Mouse (Mus musculus) C2C12 (cell line): ENCODE measurements at regions not wholly inside any gene's neighbourhood (a gene's known extent, or its start where the extent isn't known, plus 50 kb on each side); places are given as distances from the start of the nearest gene placed in this dataset.

Experiments used
- CEBPB ChIP-seq: IDR thresholded peaks from one replicate; pipeline ENCODE4 v1.6.1; 2011; ENCODE audit warnings: low read depth, mild to moderate bottlenecking, control low read depth, moderate library complexity
- CTCF ChIP-seq: IDR thresholded peaks from one replicate; pipeline ENCODE4 v1.5.1; 2011; ENCODE audit not compliant: control insufficient read depth, insufficient read depth, insufficient read length
- FOSL1 ChIP-seq: IDR thresholded peaks from one replicate; pipeline ENCODE4 v1.8.0; 2011; ENCODE audit warnings: mild to moderate bottlenecking, low read length; ENCODE audit not compliant: poor library complexity, insufficient read depth, severe bottlenecking
- MAX ChIP-seq: IDR thresholded peaks from one replicate; pipeline ENCODE4 v1.6.1; 2011; ENCODE audit warnings: mild to moderate bottlenecking, control low read depth
- MYOD1 ChIP-seq: IDR thresholded peaks from one replicate; pipeline ENCODE4 v1.6.1; 2011; ENCODE audit warnings: low read depth; ENCODE audit not compliant: control insufficient read depth, insufficient read length
- MYOG ChIP-seq: IDR thresholded peaks from one replicate; pipeline ENCODE4 v1.6.1; 2011; ENCODE audit not compliant: control insufficient read depth, insufficient read length; ENCODE audit errors: extremely low read depth
- USF1 ChIP-seq: IDR thresholded peaks from one replicate; pipeline ENCODE4 v1.6.1; 2011; ENCODE audit warnings: low read depth, mild to moderate bottlenecking, control low read depth, moderate library complexity

DNA sequence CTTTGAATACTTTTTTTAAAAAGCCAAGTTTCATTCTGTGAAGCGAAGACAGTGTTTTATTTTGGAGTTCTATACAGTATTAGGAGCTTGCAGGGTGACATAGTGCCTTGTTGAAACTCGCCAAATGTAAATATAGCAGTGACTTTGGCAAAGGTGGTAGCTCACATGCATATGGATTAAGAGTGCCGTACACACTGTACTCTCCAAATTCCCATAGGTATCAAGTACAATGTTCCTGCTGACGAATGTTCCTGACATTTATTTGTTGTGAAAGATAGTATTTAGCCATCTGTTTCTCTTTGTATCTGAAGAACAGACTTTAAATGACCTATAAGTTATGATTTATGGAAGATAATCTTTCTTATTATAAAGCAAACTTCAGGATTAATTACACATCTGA lies 201.9 kb downstream of the Cd109 start:
- TF ChIP-seq FOSL1 (no peak), CTCF (no peak), MYOG (no peak), MAX (no peak), USF1 (no peak), MYOD1 (no peak), CEBPB (no peak)
